Mouse (Mus musculus): ENCODE data around the gene Kif16b.

- TF ChIP-seq MAFK (IDR thresholded peaks at IDR 0.05; ENCODE audit: insufficient read depth, low read depth, low read length): no peak
- no peak for TF ChIP-seq ZC3H11A (IDR thresholded peaks at IDR 0.05; ENCODE audit: borderline replicate concordance, low read depth, low read length)
Observed at GRCm38 (mm10) chr2:142648023-142648453, 253.3 kb downstream of the Kif16b start.
